Mouse (Mus musculus): ENCODE data around the gene 4931429L15Rik. TPM values are rescaled to one million over a fixed set of nuclear protein-coding genes. Genes with fewer than 3 reads are reported as not detected.

4931429L15Rik gene
- polyA plus RNA-seq, 1 experiment = not detected

DNA sequence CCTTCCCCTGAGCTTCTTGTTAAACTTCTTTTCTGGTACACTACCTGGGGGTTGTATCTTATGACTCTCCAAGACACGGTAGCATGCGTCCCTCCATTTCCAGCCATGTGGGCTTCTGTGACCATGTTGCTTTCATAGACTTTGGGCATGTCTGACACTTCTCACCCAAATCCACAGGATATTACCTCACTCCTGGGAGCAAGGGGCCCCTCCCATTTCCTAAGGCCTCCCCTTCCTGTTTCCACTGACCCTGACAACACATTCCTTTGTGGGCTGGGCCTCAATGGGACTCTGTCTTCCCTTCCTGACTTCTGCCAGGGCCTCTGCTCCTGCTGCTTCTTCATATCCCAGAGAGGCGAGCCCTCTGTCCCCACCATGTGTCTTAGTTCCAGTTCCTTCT is 62.2 kb downstream of the 4931429L15Rik start:
- DNase-seq (ENCODE audit: low read depth) = no peak

DNA sequence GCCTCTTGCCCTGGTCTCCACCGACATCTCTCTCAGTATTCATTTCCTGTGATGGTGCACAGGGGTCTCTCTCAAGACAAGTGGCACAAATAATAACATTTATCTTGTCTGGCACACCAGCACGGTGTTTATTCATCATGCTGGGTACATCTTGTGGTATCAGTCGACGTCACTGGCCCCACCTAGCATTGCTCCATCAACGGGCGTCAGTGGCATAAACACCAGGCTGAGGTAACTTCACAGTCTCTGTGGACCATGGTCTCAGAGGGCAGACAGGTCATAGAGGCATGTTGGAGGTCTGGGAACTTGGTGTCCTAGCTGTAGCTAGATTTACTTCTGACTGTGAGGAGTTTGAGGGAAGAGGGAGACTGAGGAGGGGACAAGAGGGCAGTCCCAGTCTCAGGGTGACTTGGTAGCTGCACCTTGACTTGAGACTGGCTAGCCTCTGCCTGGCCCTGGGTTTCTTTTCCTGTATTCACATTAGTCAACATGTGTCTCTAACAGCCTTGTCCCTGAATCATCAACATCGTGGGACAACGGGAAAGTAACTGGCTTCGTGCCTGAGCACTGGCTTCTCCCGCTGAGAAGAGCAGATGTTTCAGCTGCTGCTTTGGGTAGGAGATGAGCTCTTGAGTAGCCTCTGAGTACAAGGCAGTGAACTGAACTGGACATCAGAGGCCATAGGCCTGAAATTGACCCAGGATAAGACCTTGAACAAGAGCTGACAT is 63.0 kb downstream of the 4931429L15Rik start:
- no peak for DNase-seq (ENCODE audit: low read depth)

DNA sequence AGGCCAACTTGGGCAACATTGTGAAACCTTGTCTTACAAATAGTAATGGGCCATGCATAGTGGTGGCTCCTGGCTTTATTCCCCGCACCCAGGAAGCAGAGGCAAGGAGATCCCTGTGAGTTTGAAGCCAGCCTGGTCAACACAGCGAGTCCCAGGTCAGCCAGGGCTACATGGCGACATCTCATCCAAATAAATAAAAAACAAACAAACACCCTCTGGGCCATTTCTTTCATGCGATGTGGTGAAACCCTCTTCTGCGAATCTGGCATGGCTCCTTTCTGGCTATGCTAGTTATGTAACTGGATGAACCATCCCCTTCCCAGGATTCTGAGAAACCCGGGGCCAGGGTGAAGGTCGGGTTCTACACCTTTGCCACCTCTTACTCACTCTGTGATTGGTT is 63.6 kb downstream of the 4931429L15Rik start:
- no peak for DNase-seq (ENCODE audit: low read depth)

Other genes with a start within 250 kb of the 4931429L15Rik start
- gene Apoa1, start 91.4 kb downstream of the 4931429L15Rik start, polyA plus RNA-seq (2012; rRNA removed) = 0.58 and 5.2 TPM in 2 replicates
- gene Apoc3, start 84.3 kb downstream of the 4931429L15Rik start, polyA plus RNA-seq (2012; rRNA removed) = 1.9 and 11.9 TPM in 2 replicates
- gene Apoa4, start 79.3 kb downstream of the 4931429L15Rik start, polyA plus RNA-seq (2012; rRNA removed) = 0.71 TPM in 1 of 2 replicates, not detected in the other
- 0.19 and 1.1 TPM in 2 replicates for gene Apoa5, start 51.4 kb downstream of the 4931429L15Rik start, polyA plus RNA-seq (2012; rRNA removed)
- gene Zpr1, start 46.9 kb downstream of the 4931429L15Rik start, polyA plus RNA-seq (2012; rRNA removed) = 20.5 and 23.9 TPM in 2 replicates
- 7.6 and 8.1 TPM in 2 replicates for gene Bud13, start 37.0 kb downstream of the 4931429L15Rik start, polyA plus RNA-seq (2012; rRNA removed)

Data from gonadal fat pad, adult 2 months (tissue).